ENCODE assay signal across 8 mouse cellular contexts in genomic region chr2:118548421-118549221, GRCm38 (mm10). TPM values are rescaled to one million over a fixed set of nuclear protein-coding genes. Genes with fewer than 3 reads are reported as not detected.
A peak's percentile ranks its signal among the peaks of the same experiment; 100 is the strongest.
DNase-seq lines count a peak whose midpoint lies in the region; ATAC-seq lines count a peak whose summit lies in the region.

No protein-coding gene starts in this region.

- peak overlapping the region; percentile 88 for H3K4me2 ChIP-seq in forebrain, embryonic 15.5 days (replicated peaks)
- H3K4me2 ChIP-seq in kidney, embryonic 16.5 days (replicated peaks; ENCODE audit: low read depth, low read length) = peak overlapping the region; percentile 76
- H3K4me2 ChIP-seq in midbrain, embryonic 16.5 days (ENCODE audit: low read length) = peak overlapping the region; percentile 91

- under 1% methylated on average over 18 of the region's 18 CpGs for WGBS in forebrain, embryonic 15.5 days
- WGBS in kidney, embryonic 16.5 days = under 1% methylated on average over 18 of the region's 18 CpGs
- under 1% methylated on average over 18 of the region's 18 CpGs for WGBS in midbrain, embryonic 16.5 days

- peaks cover 57% of the 10 kb centered on the region for H3K4me1 ChIP-seq in forebrain, embryonic 15.5 days
- peaks cover 59% of the 10 kb centered on the region for H3K4me1 ChIP-seq in kidney, embryonic 16.5 days (ENCODE audit: insufficient read depth, low read length)
- peaks cover 34% of the 10 kb centered on the region for H3K4me1 ChIP-seq in midbrain, embryonic 16.5 days (ENCODE audit: control insufficient read depth, insufficient read depth, low read length)

- peak overlapping the region; percentile 76 for H3K4me3 ChIP-seq in forebrain, embryonic 15.5 days
- H3K4me3 ChIP-seq in kidney, embryonic 16.5 days (ENCODE audit: low read length) = peak overlapping the region; percentile 92
- peak overlapping the region; percentile 73 for H3K4me3 ChIP-seq in midbrain, embryonic 16.5 days (ENCODE audit: low read depth, low read length)

- ATAC-seq in forebrain, embryonic 15.5 days (replicated peaks) = 0 out of 2 replicates have a peak, but pooled peaks have one; percentile 1
- ATAC-seq in kidney, embryonic 16.5 days (ENCODE audit: low FRiP score, low TSS enrichment) = no peak
- peak; percentile 13 for ATAC-seq in midbrain, embryonic 16.5 days

- H3K27me3 ChIP-seq in forebrain, embryonic 15.5 days = no peaks in the 10 kb centered on the region
- 0 out of 2 replicates have a peak, but pooled peaks cover 3% of the 10 kb centered on the region for H3K27me3 ChIP-seq in kidney, embryonic 16.5 days (ENCODE audit: insufficient read depth, low read length)
- H3K27me3 ChIP-seq in midbrain, embryonic 16.5 days (ENCODE audit: control insufficient read depth, insufficient read depth, low read depth, low read length) = peaks cover 8% of the 10 kb centered on the region

- DNase-seq in adrenal gland, adult 2 months = peak; percentile 25
- no peak for DNase-seq in adrenal gland, postnatal 25 days
- peak; percentile 56 for DNase-seq in ZHBTc4 (ENCODE audit: low read depth, low spot score)
- no peak for DNase-seq in T-cell, adult 2 months (ENCODE audit: low spot score)
- DNase-seq in right cerebral cortex, postnatal 10 days (ENCODE audit: low spot score in 2 of 2) = no peak

- H3K36me3 ChIP-seq in forebrain, embryonic 15.5 days = no peaks in the 10 kb centered on the region
- H3K36me3 ChIP-seq in kidney, embryonic 16.5 days (ENCODE audit: insufficient read depth, low read length) = no peaks in the 10 kb centered on the region
- no peaks in the 10 kb centered on the region for H3K36me3 ChIP-seq in midbrain, embryonic 16.5 days (ENCODE audit: control insufficient read depth, insufficient read depth, low read length)

- no peaks in the 10 kb centered on the region for H3K9me3 ChIP-seq in forebrain, embryonic 15.5 days
- H3K9me3 ChIP-seq in kidney, embryonic 16.5 days (ENCODE audit: low read length) = no peaks in the 10 kb centered on the region
- H3K9me3 ChIP-seq in midbrain, embryonic 16.5 days (replicated peaks; ENCODE audit: control insufficient read depth, low read length, poor library complexity, severe bottlenecking) = no peaks in the 10 kb centered on the region

- peak overlapping the region; percentile 62 for H3K9ac ChIP-seq in forebrain, embryonic 15.5 days (replicated peaks)
- H3K9ac ChIP-seq in kidney, embryonic 16.5 days (replicated peaks; ENCODE audit: low read length) = peak overlapping the region; percentile 80
- H3K9ac ChIP-seq in midbrain, embryonic 16.5 days (ENCODE audit: low read depth, low read length) = peak overlapping the region; percentile 78

- no peak overlapping the region for H3K27ac ChIP-seq in forebrain, embryonic 15.5 days (replicated peaks)
- H3K27ac ChIP-seq in kidney, embryonic 16.5 days (ENCODE audit: low read length) = peak overlapping the region; percentile 27; the same call in 1 of the 2 replicates
- H3K27ac ChIP-seq in midbrain, embryonic 16.5 days (ENCODE audit: low read length) = no peak overlapping the region

RNA-seq across cellular contexts. Expression of gene Bmf, which starts 0.9 kb away (rescaled TPM):
- total RNA-seq in adrenal gland, adult 2 months (2021) = 10 to 100 TPM in 1 of 2 experiments, 1 to 10 TPM in 1; 8.9 to 15.9 TPM
- polyA plus RNA-seq in adrenal gland, adult 2 months (2012; rRNA removed) = 29.6 and 31.1 TPM in 2 replicates
- total RNA-seq in adrenal gland, postnatal 25 days (2021) = 13.6 and 24.0 TPM in 2 replicates
- 1.3 and 1.8 TPM in 2 replicates for polyA plus RNA-seq in forebrain, embryonic 15.5 days (2015; fragmentation: Nextera tagmentation; extraction: Ambion mirVana)
- polyA plus RNA-seq in kidney, embryonic 16.5 days (2015; fragmentation: Nextera tagmentation; extraction: Ambion mirVana) = 7.6 and 9.9 TPM in 2 replicates
- 1.2 and 2.0 TPM in 2 replicates for polyA plus RNA-seq in midbrain, embryonic 16.5 days (2015; fragmentation: Nextera tagmentation; extraction: Ambion mirVana)

RNA-seq across cellular contexts. Expression of gene Bub1b, which starts 49.4 kb away (rescaled TPM):
- 1 to 10 TPM; 2.8 to 4.6 TPM for total RNA-seq in adrenal gland, adult 2 months (2021)
- polyA plus RNA-seq in adrenal gland, adult 2 months (2012; rRNA removed) = 1.0 and 1.1 TPM in 2 replicates
- 10.6 and 12.8 TPM in 2 replicates for total RNA-seq in adrenal gland, postnatal 25 days (2021)
- 42.9 and 46.0 TPM in 2 replicates for polyA plus RNA-seq in forebrain, embryonic 15.5 days (2015; fragmentation: Nextera tagmentation; extraction: Ambion mirVana)
- polyA plus RNA-seq in kidney, embryonic 16.5 days (2015; fragmentation: Nextera tagmentation; extraction: Ambion mirVana) = 102 and 112 TPM in 2 replicates
- polyA plus RNA-seq in midbrain, embryonic 16.5 days (2015; fragmentation: Nextera tagmentation; extraction: Ambion mirVana) = 7.0 and 8.8 TPM in 2 replicates

Comparison
In these comparisons a context has a peak if more than half of its experiments do, and no peak if none do; other contexts are left out.
1. DNase-seq: peak in adrenal gland, adult 2 months (single experiment) and ZHBTc4 (single experiment); none in adrenal gland, postnatal 25 days (single experiment), T-cell, adult 2 months (single experiment) and right cerebral cortex, postnatal 10 days (0 of 2).
2. Peak in every context shown above with its lines, with median percentiles within 50 percentile points of each other: H3K4me2 ChIP-seq, H3K4me3 ChIP-seq and H3K9ac ChIP-seq.